Mouse (Mus musculus): ENCODE measurements around the gene Mapk8ip3. TPM values are rescaled to one million over a fixed set of nuclear protein-coding genes. Genes with fewer than 3 reads are reported as not detected.

Mapk8ip3 gene
- polyA plus RNA-seq, 1 experiment from 2014 or later = 66.3 TPM

GRCm38 (mm10) chr17:24902671-24903474 is 33.9 kb downstream of the Mapk8ip3 start:
- ChIA-PET POLR2A (interaction anchor here (1.4 to 2.3 kb wide), 2 partner anchors 8 to 12 kb away, joined by 3 to 5 read pairs; no protein-coding TSS in a partner anchor), CTCF (interaction anchor here (1.2 to 1.7 kb wide), 5 partner anchors 13 to 57 kb away, joined by 3 to 5 read pairs (median 4); no protein-coding TSS in a partner anchor)
- no peaks in the 10 kb centered on the region for H3K27me3 ChIP-seq
- in situ Hi-C loops (cut with MboI; ENCODE audit: low pct_unique_long_range_greater_than_20kb) = no loop called here
- no peak for ATAC-seq
- no peak for TF ChIP-seq CTCF (IDR thresholded peaks at IDR 0.05)
- no peak for DNase-seq (ENCODE audit: low read depth, low spot score)

- in situ Hi-C loops (cut with MboI; ENCODE audit: low pct_unique_long_range_greater_than_20kb) = no loop called here
- CTCF ChIA-PET = interaction anchor here (1.2 to 1.7 kb wide), 2 partner anchors 26 to 30 kb away, joined by 4 to 5 read pairs; no protein-coding TSS in a partner anchor
- no peak for DNase-seq (ENCODE audit: low read depth, low spot score)
- ATAC-seq = no peak
- POLR2A ChIA-PET = interaction anchor here (1.4 kb wide), 1 partner anchor 9 kb away, joined by 3 read pairs; no protein-coding TSS in a partner anchor
- no peak for TF ChIP-seq CTCF (IDR thresholded peaks at IDR 0.05)
- no peaks in the 10 kb centered on the region for H3K27me3 ChIP-seq
Measured at GRCm38 (mm10) chr17:24902124-24902523, 34.7 kb downstream of the Mapk8ip3 start.

GRCm38 (mm10) chr17:24900014-24900413 is 36.8 kb downstream of the Mapk8ip3 start:
- TF ChIP-seq CTCF (IDR thresholded peaks at IDR 0.05) = no peak
- no peak for ATAC-seq
- POLR2A ChIA-PET = no interaction called here
- no peak for DNase-seq (ENCODE audit: low read depth, low spot score)
- in situ Hi-C loops (cut with MboI; ENCODE audit: low pct_unique_long_range_greater_than_20kb) = no loop called here
- H3K27me3 ChIP-seq = no peaks in the 10 kb centered on the region
- CTCF ChIA-PET = interaction anchor here (1.4 kb wide), 1 partner anchor 16 kb away, joined by 3 read pairs; no protein-coding TSS in a partner anchor

DNA sequence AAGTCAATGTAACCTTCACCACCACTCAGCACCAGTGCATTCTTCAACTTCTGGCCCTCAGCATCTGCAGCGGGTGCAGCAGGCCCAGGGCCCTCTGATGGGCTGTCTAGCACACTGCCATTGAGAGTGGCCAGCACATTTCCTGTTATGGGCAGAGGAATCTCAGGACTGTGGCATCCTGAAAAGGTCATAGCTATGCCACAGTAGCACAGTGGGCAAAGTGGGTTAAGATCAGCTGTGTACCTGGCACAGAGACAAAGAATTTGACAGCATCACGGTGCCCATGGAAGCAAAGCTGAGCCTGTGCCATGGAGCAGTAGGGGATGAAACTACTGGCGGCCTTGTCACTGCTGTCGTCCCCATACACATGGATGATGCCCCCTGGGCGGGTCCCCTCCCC is 37.6 kb downstream of the Mapk8ip3 start:
- CTCF ChIA-PET = interaction anchor here (1.4 kb wide), 1 partner anchor 17 kb away, joined by 3 read pairs; no protein-coding TSS in a partner anchor
- ATAC-seq (no peak), DNase-seq (ENCODE audit: low read depth, low spot score) (no peak)
- in situ Hi-C loops (cut with MboI; ENCODE audit: low pct_unique_long_range_greater_than_20kb) = no loop called here
- no peak for TF ChIP-seq CTCF (IDR thresholded peaks at IDR 0.05)
- POLR2A ChIA-PET = no interaction called here
- no peaks in the 10 kb centered on the region for H3K27me3 ChIP-seq

DNA sequence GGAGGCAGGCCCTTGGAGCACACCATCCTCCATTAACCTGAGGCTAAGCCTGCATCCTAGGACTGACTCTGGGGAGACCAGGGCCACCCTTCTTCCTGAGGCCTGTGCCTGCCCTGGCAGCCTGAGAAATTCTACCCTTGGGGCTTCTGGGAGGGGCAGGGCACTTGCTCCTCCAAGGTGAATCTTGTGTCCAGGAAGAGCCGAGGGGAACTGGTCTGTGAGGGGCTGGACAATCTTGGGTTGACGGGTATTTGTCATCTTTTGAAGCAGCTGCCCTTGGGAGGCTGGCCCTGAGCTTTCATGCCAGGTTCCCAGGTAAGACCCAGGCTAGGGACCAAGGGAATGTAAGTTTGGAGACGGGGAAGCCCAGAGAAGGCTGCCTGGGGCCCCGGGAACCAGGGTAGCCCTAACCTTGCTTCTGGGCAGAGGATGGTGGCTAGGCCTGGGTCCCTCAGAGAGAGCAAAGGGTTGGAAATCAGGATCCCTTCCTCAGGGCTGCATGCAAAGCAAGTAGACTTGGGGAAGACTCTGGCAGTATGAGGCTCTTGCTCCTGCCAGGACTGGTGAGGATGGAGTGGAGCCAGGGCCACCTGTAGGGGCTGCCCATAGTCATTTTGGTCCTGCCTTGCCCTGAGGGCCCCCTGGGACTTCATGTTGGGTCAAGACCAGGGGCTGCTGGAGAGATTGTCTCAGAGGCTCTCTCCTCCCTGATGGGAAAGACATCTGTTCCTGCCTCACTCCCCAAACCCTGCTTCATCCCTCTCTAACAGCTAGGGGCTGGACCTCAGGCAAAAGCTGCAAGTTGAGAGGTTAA is 38.5 kb downstream of the Mapk8ip3 start:
- TF ChIP-seq CTCF (IDR thresholded peaks at IDR 0.05) = no peak
- in situ Hi-C loops (cut with MboI; ENCODE audit: low pct_unique_long_range_greater_than_20kb) = no loop called here
- CTCF ChIA-PET = no interaction called here
- no peak for ATAC-seq
- POLR2A ChIA-PET = no interaction called here
- no peak for DNase-seq (ENCODE audit: low read depth, low spot score)
- no peaks in the 10 kb centered on the region for H3K27me3 ChIP-seq

DNA sequence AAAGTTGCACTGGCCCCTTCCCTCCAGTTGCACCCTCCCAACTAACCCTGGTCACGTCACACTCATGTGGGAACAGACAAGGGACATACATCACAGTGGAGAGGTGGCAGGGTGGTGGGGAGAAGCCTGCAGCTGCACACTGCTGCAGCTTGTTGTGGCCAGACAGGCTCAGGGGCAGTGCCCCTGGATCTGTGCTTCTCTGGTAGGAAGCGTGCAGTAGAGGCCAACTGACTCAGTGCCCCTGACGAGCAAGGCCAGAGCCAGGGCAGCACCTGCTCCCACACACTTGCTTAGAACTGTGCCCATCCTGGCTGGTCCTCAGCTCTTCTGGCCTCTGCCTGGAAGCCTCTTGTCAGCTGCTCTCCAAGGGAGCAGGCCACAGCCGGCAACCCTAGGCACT is 39.2 kb downstream of the Mapk8ip3 start:
- no peak for DNase-seq (ENCODE audit: low read depth, low spot score)
- ATAC-seq = no peak
- POLR2A ChIA-PET = no interaction called here
- TF ChIP-seq CTCF (IDR thresholded peaks at IDR 0.05) = no peak
- CTCF ChIA-PET = no interaction called here
- in situ Hi-C loops (cut with MboI; ENCODE audit: low pct_unique_long_range_greater_than_20kb) = no loop called here
- H3K27me3 ChIP-seq = no peaks in the 10 kb centered on the region

GRCm38 (mm10) chr17:24896993-24897269 is 39.8 kb downstream of the Mapk8ip3 start:
- DNase-seq (ENCODE audit: low read depth, low spot score) (no peak), ATAC-seq (no peak)
- POLR2A ChIA-PET = interaction anchor here (0.6 to 0.8 kb wide), 2 partner anchors 26 to 46 kb away, joined by 3 to 5 read pairs; partner anchors contain the start of gene Fahd1
- CTCF ChIA-PET = no interaction called here
- no peaks in the 10 kb centered on the region for H3K27me3 ChIP-seq
- in situ Hi-C loops (cut with MboI; ENCODE audit: low pct_unique_long_range_greater_than_20kb) = no loop called here
- TF ChIP-seq CTCF (IDR thresholded peaks at IDR 0.05) = no peak

DNA sequence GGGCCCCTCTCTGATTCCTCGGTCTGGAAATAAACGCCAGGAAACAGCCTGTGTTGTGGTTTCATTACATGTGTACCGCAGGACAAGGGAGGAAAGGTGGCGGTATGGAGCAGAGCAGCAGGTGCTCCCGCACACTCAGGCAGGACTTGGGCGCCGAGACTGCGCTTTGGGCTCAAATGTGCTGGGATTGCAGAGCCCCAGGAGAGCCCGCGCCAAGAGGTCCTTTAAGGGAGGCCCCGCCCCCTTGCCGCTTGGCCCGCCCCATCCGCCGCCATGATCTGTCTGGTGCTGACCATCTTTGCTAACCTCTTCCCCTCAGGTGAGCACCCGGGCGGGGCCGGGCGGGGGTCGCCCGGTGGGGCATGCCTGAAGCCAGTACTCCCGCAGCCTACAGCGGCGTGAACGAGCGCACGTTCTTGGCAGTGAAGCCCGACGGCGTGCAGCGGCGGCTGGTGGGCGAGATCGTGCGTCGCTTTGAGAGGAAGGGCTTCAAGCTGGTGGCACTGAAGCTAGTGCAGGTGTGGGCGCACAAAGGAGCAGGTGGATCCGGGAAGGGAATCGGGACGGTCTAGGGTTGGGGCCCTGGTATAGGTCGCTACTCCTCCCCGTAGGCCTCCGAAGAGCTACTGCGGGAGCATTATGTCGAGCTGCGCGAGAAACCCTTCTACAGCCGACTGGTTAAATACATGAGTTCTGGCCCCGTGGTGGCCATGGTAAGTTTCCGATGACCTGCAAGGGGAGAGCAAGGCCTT is 40.4 kb downstream of the Mapk8ip3 start, which contains the start of gene Nme3:
Gene Nme3, plus strand, starts transcription at position 260 of the 752 bp plus-strand sequence.
- CTCF ChIA-PET = no interaction called here
- in situ Hi-C loops (cut with MboI; ENCODE audit: low pct_unique_long_range_greater_than_20kb) = no loop called here

DNA sequence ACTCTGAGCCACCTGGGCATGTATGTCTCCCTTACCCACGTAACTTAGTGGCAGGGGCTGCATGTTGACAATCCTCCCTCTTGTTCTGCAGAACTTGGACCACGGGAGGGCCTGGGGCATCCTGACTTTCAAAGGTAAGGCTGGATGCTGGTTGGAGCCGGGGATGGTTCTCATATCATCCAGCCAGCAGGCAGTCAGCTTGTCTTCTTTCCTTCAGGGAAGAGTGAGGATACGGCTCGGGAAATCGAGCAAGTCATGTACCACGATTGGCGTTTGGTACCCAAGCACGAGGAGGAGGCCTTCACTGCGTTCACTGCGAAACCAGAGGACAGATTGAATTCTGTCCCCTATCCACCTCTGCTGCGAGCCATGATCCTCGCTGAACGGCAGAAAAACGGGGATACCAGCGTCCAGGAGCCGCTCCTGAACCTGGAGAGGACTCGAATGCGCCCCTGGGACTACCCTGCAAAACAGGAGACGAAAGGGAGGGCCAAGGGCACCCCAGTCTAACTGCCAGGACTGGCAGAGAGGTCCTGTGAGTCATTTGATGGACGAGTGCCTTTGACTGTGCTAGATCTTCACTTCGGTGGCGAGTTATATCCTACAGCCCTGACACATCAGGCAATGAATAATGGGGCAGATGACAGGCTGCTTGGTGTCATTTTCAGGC is 41.1 kb downstream of the Mapk8ip3 start:
- TF ChIP-seq CTCF (IDR thresholded peaks at IDR 0.05) = no peak
- peak; percentile 30 for DNase-seq (ENCODE audit: low read depth, low spot score)
- CTCF ChIA-PET = no interaction called here
- in situ Hi-C loops (cut with MboI; ENCODE audit: low pct_unique_long_range_greater_than_20kb) = no loop called here
- POLR2A ChIA-PET = interaction anchor here (0.8 to 1.2 kb wide), 2 partner anchors 18 to 35 kb away, joined by 3 to 4 read pairs; no protein-coding TSS in a partner anchor
- ATAC-seq = peak; percentile 0
- H3K27me3 ChIP-seq = no peaks in the 10 kb centered on the region

More for the DNA sequence above, 40.4 kb downstream of the Mapk8ip3 start, which contains the start of gene Nme3:
- POLR2A ChIA-PET = interaction anchor here (0.6 to 0.8 kb wide), 2 partner anchors 26 to 46 kb away, joined by 3 to 5 read pairs; partner anchors contain the start of gene Fahd1
- no peak for TF ChIP-seq CTCF (IDR thresholded peaks at IDR 0.05)
- no peaks in the 10 kb centered on the region for H3K27me3 ChIP-seq
- DNase-seq (ENCODE audit: low read depth, low spot score) (no peak), ATAC-seq (peak; percentile 42)

Measured in Patski (cell line).